Comparison of ENCODE assay signal across 22 mouse cellular contexts in the genomic region with DNA sequence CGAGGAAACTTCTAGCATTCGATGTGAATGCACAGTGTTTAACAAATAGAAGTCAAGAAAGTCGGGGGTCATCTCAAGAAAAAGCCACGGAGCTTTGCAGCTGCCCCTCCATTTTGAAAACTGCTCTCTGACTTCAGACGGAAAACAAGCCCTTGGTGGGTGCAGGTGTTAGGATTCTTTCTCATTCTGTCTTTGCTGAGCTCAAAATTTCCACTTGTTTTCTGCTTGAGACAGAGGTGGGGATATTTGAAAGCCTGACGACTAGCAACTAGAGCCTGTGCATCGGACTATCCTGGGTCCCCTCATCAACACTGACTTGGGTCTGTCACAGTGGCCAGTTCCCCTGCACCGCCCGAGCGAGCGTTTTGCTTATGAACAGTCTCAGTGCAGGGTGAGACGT. TPM values are rescaled to one million over a fixed set of nuclear protein-coding genes. Genes with fewer than 3 reads are reported as not detected.
"Had no signal": no experiment of that assay in that cellular context is flagged by ENCODE, and none has a peak within 500 bp of the region (broad histone marks: within the 10 kb centered on the region; RNA-seq: fewer than 3 reads in every experiment).

No protein-coding gene starts in this region.

- H3K9me3 ChIP-seq: liver, embryonic 13.5 days; midbrain, embryonic 12.5 days; midbrain, embryonic 15.5 days; neural tube, embryonic 12.5 days; neural tube, embryonic 15.5 days had no signal

- H3K36me3 ChIP-seq: liver, embryonic 13.5 days; midbrain, embryonic 12.5 days; midbrain, embryonic 15.5 days; neural tube, embryonic 12.5 days; neural tube, embryonic 15.5 days had no signal

- H3K27me3 ChIP-seq: midbrain, embryonic 12.5 days; midbrain, embryonic 15.5 days; neural tube, embryonic 12.5 days; neural tube, embryonic 15.5 days had no signal

- DNase-seq: kidney, adult 18-20 months; kidney, postnatal 10 days; kidney, postnatal 36 days; layer of hippocampus, postnatal 36 days; liver, embryonic 13.5 days; lung, adult 2 months; right cerebral cortex, adult 18-20 months; right cerebral cortex, postnatal 14 days; right cerebral cortex, postnatal 4 days; spleen, adult 18-20 months had no signal

- H3K9ac ChIP-seq: liver, embryonic 13.5 days; midbrain, embryonic 12.5 days; midbrain, embryonic 15.5 days; neural tube, embryonic 12.5 days; neural tube, embryonic 15.5 days had no signal

- H3K4me3 ChIP-seq: left cerebral cortex, adult 2 months; liver, embryonic 13.5 days; midbrain, embryonic 12.5 days; midbrain, embryonic 15.5 days; neural tube, embryonic 12.5 days; neural tube, embryonic 15.5 days had no signal

- H3K4me2 ChIP-seq: liver, embryonic 13.5 days; midbrain, embryonic 12.5 days; midbrain, embryonic 15.5 days; neural tube, embryonic 12.5 days; neural tube, embryonic 15.5 days had no signal

- H3K4me1 ChIP-seq: liver, embryonic 13.5 days; midbrain, embryonic 12.5 days; midbrain, embryonic 15.5 days; neural tube, embryonic 12.5 days; neural tube, embryonic 15.5 days had no signal

- H3K27ac ChIP-seq: left cerebral cortex, adult 2 months; liver, embryonic 13.5 days; macrophage; midbrain, embryonic 12.5 days; midbrain, embryonic 15.5 days; neural tube, embryonic 12.5 days; neural tube, embryonic 15.5 days had no signal

- ATAC-seq: intestine, embryonic 16.5 days; midbrain, embryonic 15.5 days had no signal

RNA-seq across cellular contexts. Expression of gene Cd3e, which starts 2.0 kb away (rescaled TPM):
- polyA plus RNA-seq: kidney, embryonic 14.5 days; limb, embryonic 11.5 days; liver, embryonic 13.5 days; liver, embryonic 16.5 days; macrophage; midbrain, embryonic 12.5 days; neural tube, embryonic 12.5 days had no signal

RNA-seq across cellular contexts. Expression of gene Cd3d, which starts 25.8 kb away (rescaled TPM):
- polyA plus RNA-seq: intestine, embryonic 16.5 days; kidney, embryonic 14.5 days; limb, embryonic 11.5 days; limb, embryonic 14.5 days; liver, embryonic 13.5 days; midbrain, embryonic 12.5 days; midbrain, embryonic 15.5 days; neural tube, embryonic 12.5 days; neural tube, embryonic 15.5 days had no signal

RNA-seq across cellular contexts. Expression of gene Cd3g, which starts 27.2 kb away (rescaled TPM):
- polyA plus RNA-seq: kidney, embryonic 14.5 days; midbrain, embryonic 12.5 days; midbrain, embryonic 15.5 days; neural tube, embryonic 15.5 days; testis, adult 2 months had no signal

RNA-seq across cellular contexts. Expression of gene Mpzl2, which starts 32.2 kb away (rescaled TPM):
- polyA plus RNA-seq: macrophage had no signal
